Mouse (Mus musculus) G1E (cell line): ENCODE results near the gene Nde1.
"Not testable (repeated sequence)": the region's sequence is repeated elsewhere in the genome, so short reads cannot be mapped to it uniquely, and the experiment has no call there.

Source experiments
- CTCF ChIP-seq: IDR thresholded peaks from 2 replicates; pipeline ENCODE4 v1.5.1; 2012; ENCODE audit warnings: low read depth, low read length, inconsistent platforms, mixed read lengths
- GATA1 ChIP-seq: IDR thresholded peaks from 2 replicates; pipeline ENCODE4 v1.6.1; 2012; ENCODE audit warnings: borderline replicate concordance, low read length, inconsistent platforms, mixed read lengths
- GATA2 ChIP-seq: IDR thresholded peaks from 2 replicates; pipeline ENCODE4 v1.6.1; 2012; ENCODE audit warnings: low read depth, low read length, inconsistent platforms, borderline replicate concordance
- TAL1 ChIP-seq: conservative IDR thresholded peaks from 2 replicates; pipeline ENCODE4 v1.6.1; 2012; ENCODE audit warnings: low read depth, low read length, inconsistent platforms, mixed read lengths

GRCm38 (mm10) chr16:14155638-14156037 is 7.4 kb upstream of the Nde1 start:
- not testable (repeated sequence) for TF ChIP-seq CTCF, GATA2, GATA1, TAL1
